Mouse (Mus musculus) 3T3-L1 (cell line): ENCODE results near the gene Pbx1.

Source experiments
- DNase-seq: peaks from one replicate; pipeline ENCODE4 v3.0.0-alpha.2; 2015; ENCODE audit warnings: low read depth, low spot score

Pbx1 gene

GRCm38 (mm10) chr1:168088680-168089079 is 343.4 kb downstream of the Pbx1 start:
- no peak for DNase-seq

DNA sequence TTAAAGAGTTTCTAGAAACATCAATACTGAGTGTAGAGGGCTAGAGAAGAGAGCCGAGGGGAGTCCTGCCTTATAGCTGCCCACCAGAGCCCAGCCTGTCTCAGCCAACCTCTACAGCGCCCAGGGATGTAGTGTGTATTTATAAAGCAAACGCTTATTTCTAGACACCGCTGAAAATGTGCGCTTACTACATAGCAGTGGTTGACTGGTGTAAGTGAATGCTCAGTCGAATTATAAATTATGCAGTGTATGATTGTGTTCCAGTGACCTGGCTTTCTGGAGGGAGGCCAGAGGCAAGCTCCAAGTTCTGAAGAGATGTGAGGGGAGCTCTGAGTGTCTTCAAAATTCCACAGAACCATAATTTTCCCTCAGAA is 352.7 kb downstream of the Pbx1 start:
- no peak for DNase-seq

DNA sequence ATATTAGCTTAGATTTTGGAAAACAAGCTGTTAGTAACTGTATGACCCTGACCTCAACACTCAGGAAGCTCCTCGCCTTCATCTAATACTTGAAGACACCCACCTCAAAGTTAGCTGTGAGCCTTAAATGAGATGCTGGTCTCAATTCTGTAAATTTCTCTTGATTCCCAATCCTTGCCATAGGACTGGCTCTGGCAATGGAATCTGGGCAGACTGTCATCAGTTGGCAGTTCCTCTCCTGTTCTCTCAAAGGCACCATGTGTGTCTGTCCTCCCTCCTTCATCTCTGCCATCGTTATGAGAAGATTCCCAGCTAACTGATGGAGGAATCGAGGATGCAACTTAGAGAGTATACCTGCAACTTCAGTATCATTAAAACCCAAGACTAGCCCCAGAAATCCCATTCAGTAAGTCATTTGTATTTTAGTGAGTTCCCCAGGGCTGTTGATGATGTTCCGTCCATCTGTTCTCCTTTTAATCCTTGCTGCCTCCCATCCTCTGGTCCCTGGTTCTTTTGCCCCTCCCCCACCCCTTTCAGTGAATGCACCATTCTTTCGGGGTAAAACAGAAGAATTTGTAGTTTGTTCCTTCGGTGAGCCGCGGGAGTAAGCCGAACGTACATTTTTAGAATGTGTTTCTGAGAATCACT is 353.2 kb downstream of the Pbx1 start:
- DNase-seq = no peak

DNA sequence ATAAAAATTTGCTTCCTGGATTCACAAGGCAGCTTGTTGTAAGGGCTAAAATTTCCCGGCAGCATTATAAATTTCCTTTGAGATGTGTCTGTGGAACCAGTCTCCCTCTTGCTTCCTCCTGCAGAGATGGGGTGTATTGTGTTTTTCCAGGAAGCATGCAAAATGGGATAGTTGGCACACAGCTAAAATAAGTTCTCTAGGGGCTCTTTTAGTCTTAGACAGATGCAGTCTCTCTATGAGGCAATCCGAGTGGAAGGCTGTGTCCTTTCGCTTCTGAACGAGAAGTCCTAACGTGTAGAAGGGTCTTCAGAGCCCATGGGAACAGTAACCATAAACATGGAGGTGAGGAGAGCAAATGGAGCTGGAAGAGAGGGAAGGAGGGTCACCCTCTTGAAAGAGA is 360.1 kb downstream of the Pbx1 start:
- DNase-seq = no peak

- DNase-seq = no peak
Observed at GRCm38 (mm10) chr1:168070273-168070910, 361.7 kb downstream of the Pbx1 start.

GRCm38 (mm10) chr1:168069740-168070139 is 362.3 kb downstream of the Pbx1 start:
- no peak for DNase-seq
